In the genomic region with DNA sequence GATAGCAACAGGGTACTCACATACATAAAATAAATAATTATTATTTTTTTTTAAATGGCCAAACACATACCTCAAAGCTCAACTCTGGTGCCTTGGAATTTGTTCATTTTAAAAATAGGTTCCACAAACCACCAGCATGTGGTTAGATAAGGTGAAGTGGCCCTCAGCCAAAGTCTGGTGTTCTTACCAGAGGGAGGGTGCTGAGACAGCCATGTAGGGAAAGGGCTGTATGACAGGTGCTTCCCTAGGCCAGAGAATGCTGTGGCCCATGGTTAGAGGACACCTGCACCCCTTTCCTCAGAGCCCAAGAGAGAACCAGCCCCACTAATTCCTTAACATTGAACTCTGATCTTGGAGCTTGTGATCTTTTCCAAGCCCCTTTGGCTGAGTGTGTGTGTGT, we compare ENCODE assay signal across 22 mouse cellular contexts. TPM values are rescaled to one million over a fixed set of nuclear protein-coding genes. Genes with fewer than 3 reads are reported as not detected.
DNase-seq lines count a peak whose midpoint lies in the region; ATAC-seq lines count a peak whose summit lies in the region.
"Had no signal": no experiment of that assay in that cellular context is flagged by ENCODE, and none has a peak within 500 bp of the region (broad histone marks: within the 10 kb centered on the region; RNA-seq: fewer than 3 reads in every experiment).

No protein-coding gene starts in this region.

- H3K9me3 ChIP-seq in megakaryocyte, embryonic 14.5 days: peaks cover 14% of the 10 kb centered on the region
- H3K9me3 ChIP-seq: embryonic facial prominence, embryonic 10.5 days; embryonic facial prominence, embryonic 12.5 days; forebrain, embryonic 13.5 days; forebrain, embryonic 15.5 days had no signal

- no peak for ATAC-seq in megakaryocyte, adult 5-6 weeks (ENCODE audit: poor library complexity, severe bottlenecking)
- peak; percentile 52 for ATAC-seq in common myeloid progenitor, adult 5-6 weeks (replicated peaks; ENCODE audit: low read depth, poor library complexity, severe bottlenecking)
- peak; percentile 70 for ATAC-seq in megakaryocyte progenitor cell, adult 5-6 weeks (replicated peaks; ENCODE audit: poor library complexity)
- ATAC-seq: forebrain, embryonic 13.5 days; forebrain, embryonic 15.5 days; forebrain, postnatal 0 days had no signal

- peak overlapping the region; percentile 47 for H3K4me3 ChIP-seq in megakaryocyte, embryonic 14.5 days (replicated peaks)
- H3K4me3 ChIP-seq: embryonic facial prominence, embryonic 10.5 days; embryonic facial prominence, embryonic 12.5 days; forebrain, embryonic 13.5 days; forebrain, embryonic 15.5 days had no signal

- H3K4me1 ChIP-seq in megakaryocyte, embryonic 14.5 days: peaks cover 15% of the 10 kb centered on the region
- H3K4me1 ChIP-seq: embryonic facial prominence, embryonic 10.5 days; embryonic facial prominence, embryonic 12.5 days; forebrain, embryonic 13.5 days; forebrain, embryonic 15.5 days had no signal

- no peak for DNase-seq in layer of hippocampus, adult 18-20 months (ENCODE audit: low spot score in 2 of 2)
- DNase-seq in cerebellum, postnatal 4 days (ENCODE audit: low spot score in 2 of 2): no peak
- DNase-seq in kidney, adult 11 months: no peak
- DNase-seq: adrenal gland, adult 2 months; adrenal gland, postnatal 10 days; adrenal gland, postnatal 36 days; cerebellum, adult 11-12 months; cerebellum, adult 2 months; cerebellum, adult 9-10 months; cerebellum, postnatal 10 days; cerebellum, postnatal 25 days; forebrain, postnatal 0 days had no signal

- H3K36me3 ChIP-seq in megakaryocyte, embryonic 14.5 days (replicated peaks; ENCODE audit: low read length): no peaks in the 10 kb centered on the region
- H3K36me3 ChIP-seq: embryonic facial prominence, embryonic 12.5 days had no signal

- H3K27me3 ChIP-seq in megakaryocyte, embryonic 14.5 days (replicated peaks): peaks cover 87% of the 10 kb centered on the region
- H3K27me3 ChIP-seq: embryonic facial prominence, embryonic 12.5 days; forebrain, embryonic 13.5 days; forebrain, embryonic 15.5 days had no signal

RNA-seq across cellular contexts. Expression of gene Birc7, which starts 11.4 kb away (rescaled TPM):
- polyA plus RNA-seq in megakaryocyte, embryonic 14.5 days (2012; ENCODE audit: insufficient read depth, low replicate concordance): not detected in 2 replicates
- not detected in 2 replicates for total RNA-seq in megakaryocyte, adult 5-6 weeks (2015)
- total RNA-seq in megakaryocyte, adult 5-6 weeks (2017): not detected in 2 replicates
- total RNA-seq in common myeloid progenitor, adult 5-6 weeks (2017): not detected in 2 replicates
- not detected in 2 replicates for total RNA-seq in megakaryocyte progenitor cell, adult 5-6 weeks (2015)
- total RNA-seq in megakaryocyte progenitor cell, adult 5-6 weeks (2017): not detected in 2 replicates
- total RNA-seq in layer of hippocampus, adult 18-20 months (2021): under 1 TPM; 0.27 to 0.28 TPM
- total RNA-seq: adrenal gland, adult 2 months; adrenal gland, postnatal 10 days; adrenal gland, postnatal 36 days; forebrain, postnatal 0 days had no signal
- polyA plus RNA-seq: adrenal gland, adult 2 months; C2C12; embryonic facial prominence, embryonic 12.5 days; embryonic facial prominence, embryonic 14.5 days had no signal

RNA-seq across cellular contexts. Expression of gene Nkain4, which starts 14.3 kb away (rescaled TPM):
- not detected in 2 replicates for polyA plus RNA-seq in megakaryocyte, embryonic 14.5 days (2012; ENCODE audit: insufficient read depth, low replicate concordance)
- not detected in 2 replicates for total RNA-seq in megakaryocyte, adult 5-6 weeks (2015)
- total RNA-seq in megakaryocyte, adult 5-6 weeks (2017): not detected in 2 replicates
- total RNA-seq in common myeloid progenitor, adult 5-6 weeks (2017): not detected in 2 replicates
- total RNA-seq in megakaryocyte progenitor cell, adult 5-6 weeks (2015): not detected in 2 replicates
- total RNA-seq in megakaryocyte progenitor cell, adult 5-6 weeks (2017): not detected in 2 replicates
- total RNA-seq in layer of hippocampus, adult 18-20 months (2021): 10 to 100 TPM; 52.7 to 54.2 TPM
- polyA plus RNA-seq: C2C12 had no signal

RNA-seq across cellular contexts. Expression of gene Ythdf1, which starts 19.4 kb away (rescaled TPM):
- 15.0 and 21.3 TPM in 2 replicates for polyA plus RNA-seq in megakaryocyte, embryonic 14.5 days (2012; ENCODE audit: insufficient read depth, low replicate concordance)
- total RNA-seq in megakaryocyte, adult 5-6 weeks (2015): 54.2 and 55.4 TPM in 2 replicates
- total RNA-seq in megakaryocyte, adult 5-6 weeks (2017): 24.1 and 26.0 TPM in 2 replicates
- total RNA-seq in common myeloid progenitor, adult 5-6 weeks (2017): 34.4 and 41.8 TPM in 2 replicates
- total RNA-seq in megakaryocyte progenitor cell, adult 5-6 weeks (2015): 69.2 and 75.6 TPM in 2 replicates
- 27.0 and 32.9 TPM in 2 replicates for total RNA-seq in megakaryocyte progenitor cell, adult 5-6 weeks (2017)
- total RNA-seq in layer of hippocampus, adult 18-20 months (2021): 10 to 100 TPM; 50.9 to 55.6 TPM

RNA-seq across cellular contexts. Expression of gene Arfgap1, which starts 26.8 kb away (rescaled TPM):
- 10.9 and 22.8 TPM in 2 replicates for polyA plus RNA-seq in megakaryocyte, embryonic 14.5 days (2012; ENCODE audit: insufficient read depth, low replicate concordance)
- total RNA-seq in megakaryocyte, adult 5-6 weeks (2015): 16.5 and 18.7 TPM in 2 replicates
- total RNA-seq in megakaryocyte, adult 5-6 weeks (2017): 34.8 and 35.0 TPM in 2 replicates
- total RNA-seq in common myeloid progenitor, adult 5-6 weeks (2017): 23.0 and 24.4 TPM in 2 replicates
- total RNA-seq in megakaryocyte progenitor cell, adult 5-6 weeks (2015): 15.6 and 19.1 TPM in 2 replicates
- total RNA-seq in megakaryocyte progenitor cell, adult 5-6 weeks (2017): 30.0 and 32.2 TPM in 2 replicates
- total RNA-seq in layer of hippocampus, adult 18-20 months (2021): 100 to 1,000 TPM; 127 to 135 TPM

RNA-seq across cellular contexts. Expression of gene Col20a1, which starts 46.1 kb away (rescaled TPM):
- polyA plus RNA-seq in megakaryocyte, embryonic 14.5 days (2012; ENCODE audit: insufficient read depth, low replicate concordance): 3.0 and 9.2 TPM in 2 replicates
- total RNA-seq in megakaryocyte, adult 5-6 weeks (2015): 0.11 and 0.23 TPM in 2 replicates
- total RNA-seq in megakaryocyte, adult 5-6 weeks (2017): 0.18 and 0.28 TPM in 2 replicates
- total RNA-seq in common myeloid progenitor, adult 5-6 weeks (2017): not detected in 2 replicates
- 0.12 and 0.42 TPM in 2 replicates for total RNA-seq in megakaryocyte progenitor cell, adult 5-6 weeks (2015)
- total RNA-seq in megakaryocyte progenitor cell, adult 5-6 weeks (2017): 0.10 TPM in 1 of 2 replicates, not detected in the other
- 1 to 10 TPM; 1.9 to 2.1 TPM for total RNA-seq in layer of hippocampus, adult 18-20 months (2021)

Comparison
In these comparisons a context has a peak if more than half of its experiments do, and no peak if none do; other contexts are left out.
1. RNA of gene Nkain4, which starts 14.3 kb away (total RNA-seq): 52.7 to 54.2 TPM in layer of hippocampus, adult 18-20 months; not detected in megakaryocyte, adult 5-6 weeks, not detected in common myeloid progenitor, adult 5-6 weeks and not detected in megakaryocyte progenitor cell, adult 5-6 weeks; every median in the first group is over 10 times any median in the second.